Mouse (Mus musculus): ENCODE results near the gene Ugt2b1.
"Not testable (repeated sequence)": the region's sequence is repeated elsewhere in the genome, so short reads cannot be mapped to it uniquely, and the experiment has no call there.

DNA sequence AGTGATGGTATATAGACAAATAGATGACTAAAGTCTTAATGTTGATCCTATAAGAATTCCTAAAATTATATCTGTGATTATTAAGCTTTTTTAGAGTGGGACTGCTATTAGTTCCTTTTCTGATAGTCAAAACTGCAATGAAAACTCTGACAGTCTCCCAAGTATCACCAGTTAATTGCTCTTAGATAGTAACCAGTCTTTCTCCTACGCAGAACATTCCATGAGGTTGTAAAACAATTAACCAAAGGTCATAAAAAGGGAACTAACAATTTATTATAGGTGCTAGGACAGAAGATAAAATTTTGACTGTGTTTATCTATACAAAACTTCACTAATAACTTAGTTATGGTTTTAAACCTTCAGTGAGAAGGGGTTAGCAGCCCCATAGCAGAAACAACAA, 36.5 kb upstream of the Ugt2b1 start:
- not testable (repeated sequence) for TF ChIP-seq CTCF (IDR thresholded peaks at IDR 0.05; ENCODE audit: low read depth, low read length); POLR2A (IDR thresholded peaks at IDR 0.05; ENCODE audit: extremely low read depth, insufficient read depth, low read length)

All from liver, adult 2 months (tissue).